Mouse (Mus musculus) hematopoietic stem cell, adult 5-6 weeks (primary cell): Measurements from ENCODE around the gene Eomes. TPM values are rescaled to one million over a fixed set of nuclear protein-coding genes. Genes with fewer than 3 reads are reported as not detected.

Experiments used
- ATAC-seq, 2 experiments: fragments of 125-278 bp in 1 of 2; replicated peaks in 1 of 2; 2 replicates each; pipeline ENCODE4 v1.8.0; 2016 to 2017; ENCODE audit warnings: inconsistent platforms in 2 of 2, mild to moderate bottlenecking in 2 of 2, moderate number of reproducible peaks in 2 of 2, low read depth in 1 of 2, moderate TSS enrichment in 1 of 2; ENCODE audit not compliant: low FRiP score in 2 of 2, poor library complexity in 2 of 2, severe bottlenecking in 2 of 2, insufficient read depth in 1 of 2, low TSS enrichment in 1 of 2
- total RNA-seq: library from RNA; stranded (forward); fragments of 172-1452, 232-1000 nt; gene quantifications from 2 replicates; pipeline ENCODE4 v1.2.3, GENCODE M21; 2017

Gene Eomes
- total RNA-seq, 1 experiment from 2014 or later, result 0.30 TPM

DNA sequence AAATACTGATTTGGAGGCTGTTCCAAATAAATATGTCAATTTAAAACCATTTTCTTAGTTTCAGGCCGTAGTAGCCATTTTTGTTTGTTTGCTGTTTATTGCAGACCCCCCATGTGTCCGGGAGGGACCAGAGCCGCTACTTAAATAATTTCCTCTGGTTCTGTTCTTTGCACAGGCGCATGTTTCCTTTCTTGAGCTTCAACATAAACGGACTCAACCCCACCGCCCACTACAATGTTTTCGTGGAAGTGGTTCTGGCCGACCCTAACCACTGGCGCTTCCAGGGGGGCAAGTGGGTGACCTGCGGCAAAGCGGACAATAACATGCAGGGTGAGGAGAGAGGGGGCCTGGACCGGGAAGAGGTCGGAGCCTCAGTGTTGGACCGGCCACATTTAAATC, 2.3 kb downstream of the Eomes start:
- no peak for ATAC-seq

DNA sequence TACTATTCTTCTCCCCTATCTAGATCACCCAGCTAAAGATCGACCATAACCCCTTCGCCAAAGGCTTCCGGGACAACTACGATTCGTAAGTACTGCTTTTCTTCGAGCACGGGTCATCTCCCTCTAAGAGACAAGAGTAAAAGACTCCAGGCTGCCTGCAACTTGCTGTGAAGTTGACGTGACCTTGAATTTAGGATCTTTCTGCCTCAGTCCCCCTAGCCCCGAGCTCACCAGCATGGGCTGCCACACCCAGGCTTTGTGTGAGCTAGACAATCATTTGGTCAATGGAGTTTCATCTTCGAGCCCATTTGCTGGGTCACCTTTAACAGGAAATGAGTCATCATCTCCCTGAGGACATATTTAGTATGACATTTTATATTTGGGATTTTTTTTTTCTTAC, 4.2 kb downstream of the Eomes start:
- no peak for ATAC-seq

DNA sequence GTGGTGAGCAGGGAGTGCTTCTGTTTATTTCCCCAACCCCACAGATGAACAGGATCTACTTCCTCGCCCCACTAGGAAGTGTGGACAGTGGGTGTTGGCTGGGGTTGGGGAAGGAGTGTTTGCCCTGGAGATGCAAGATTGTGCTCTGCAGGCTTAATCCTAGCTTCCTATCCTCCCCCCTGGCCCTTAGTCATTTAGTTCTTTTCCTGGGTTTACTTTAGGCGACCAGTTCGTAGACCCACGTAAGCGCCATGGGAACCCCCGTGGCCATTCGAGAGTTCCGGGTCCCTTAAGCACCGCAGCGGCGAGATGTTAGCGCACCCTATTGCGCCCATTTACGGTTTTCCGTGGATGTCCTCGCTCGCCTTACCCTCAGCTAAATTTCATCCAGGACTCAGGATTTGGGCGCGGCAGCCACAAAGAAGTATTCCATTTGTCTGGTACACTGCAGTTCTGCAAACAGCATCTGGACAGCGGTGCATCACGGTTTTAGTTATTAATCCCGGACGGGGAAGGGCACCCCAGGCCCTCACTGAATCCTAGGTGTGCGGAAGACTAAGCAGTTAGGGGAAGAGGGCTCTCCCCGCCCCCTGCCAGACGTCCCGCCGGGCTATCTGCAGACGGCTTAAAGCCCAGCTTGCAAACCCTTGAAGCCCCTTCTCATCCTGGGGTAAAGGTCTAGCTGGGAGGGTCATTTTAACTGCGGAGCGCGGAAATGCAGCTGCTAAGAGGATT, 8.5 kb downstream of the Eomes start:
- no peak for ATAC-seq

DNA sequence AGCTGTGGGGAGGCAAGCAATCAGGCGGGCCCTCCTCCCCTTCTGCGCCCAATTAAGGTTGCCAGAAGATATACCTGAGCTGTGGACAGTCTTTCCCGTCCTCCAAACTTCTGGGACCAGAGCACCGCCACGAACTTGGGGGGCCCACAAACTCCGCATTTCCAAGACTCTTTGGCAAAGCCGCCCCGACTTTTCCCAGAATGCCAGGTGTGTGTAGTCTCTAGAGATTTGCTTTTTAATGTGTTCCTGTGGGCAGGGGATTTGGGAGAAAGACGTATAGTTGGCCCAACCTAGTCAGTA, 9.0 kb downstream of the Eomes start:
- no peak for ATAC-seq

DNA sequence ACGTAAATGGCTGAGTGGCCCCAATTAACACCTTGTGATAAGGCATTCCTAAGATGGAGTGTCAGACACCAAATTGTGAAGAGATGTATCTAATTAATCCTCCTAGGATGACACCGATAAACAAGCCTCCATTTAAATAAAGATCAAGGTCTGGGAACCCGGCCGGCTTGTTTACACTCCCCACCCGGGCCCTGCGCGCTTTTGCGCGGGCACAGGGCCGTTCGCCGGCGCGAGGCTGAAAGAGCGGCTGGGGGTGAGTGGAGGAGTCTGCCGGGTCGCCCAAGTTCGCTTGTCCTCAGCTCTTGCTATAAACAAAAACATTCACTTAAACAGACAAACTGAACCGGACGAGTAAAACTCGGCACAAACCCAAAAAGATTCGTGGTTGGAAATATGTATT, 9.6 kb downstream of the Eomes start:
- no peak for ATAC-seq

DNA sequence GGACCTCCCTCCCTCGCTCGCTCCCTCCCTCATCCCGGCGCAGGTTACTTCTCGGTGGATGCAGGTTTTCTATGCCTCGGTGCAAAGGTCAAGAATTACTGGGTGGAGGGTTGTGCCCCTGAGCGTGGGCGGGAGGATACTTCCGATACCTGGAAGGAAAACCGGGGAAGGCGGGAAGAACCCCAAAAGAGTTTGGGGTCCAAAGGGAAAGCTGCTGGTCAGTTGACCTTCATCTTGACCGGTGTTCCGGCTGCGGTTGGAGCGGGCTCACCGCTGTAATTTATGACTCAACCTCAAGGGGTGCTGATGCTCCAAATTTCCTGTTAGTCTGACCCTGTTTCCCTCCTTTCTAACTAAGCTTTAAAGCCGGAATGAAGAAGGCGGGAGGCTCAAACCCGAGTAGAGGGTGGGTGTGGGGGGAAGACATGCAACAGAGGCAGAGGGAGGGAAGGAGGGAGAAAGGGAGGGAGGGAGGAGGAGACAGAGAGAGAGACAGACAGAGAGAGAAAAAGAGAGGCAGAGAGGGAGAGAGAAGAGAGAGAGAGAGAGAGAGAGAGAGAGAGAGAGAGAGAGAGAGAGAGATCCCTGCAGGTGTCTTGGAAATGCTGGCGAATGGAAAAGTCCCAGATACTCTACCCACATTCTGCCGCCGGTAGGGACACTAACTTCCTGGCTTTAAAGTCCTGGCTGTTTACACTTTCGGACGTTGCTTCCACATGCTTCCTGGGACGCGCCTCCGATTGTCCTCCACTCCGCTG, 10.3 kb downstream of the Eomes start:
- ATAC-seq, result no peak

DNA sequence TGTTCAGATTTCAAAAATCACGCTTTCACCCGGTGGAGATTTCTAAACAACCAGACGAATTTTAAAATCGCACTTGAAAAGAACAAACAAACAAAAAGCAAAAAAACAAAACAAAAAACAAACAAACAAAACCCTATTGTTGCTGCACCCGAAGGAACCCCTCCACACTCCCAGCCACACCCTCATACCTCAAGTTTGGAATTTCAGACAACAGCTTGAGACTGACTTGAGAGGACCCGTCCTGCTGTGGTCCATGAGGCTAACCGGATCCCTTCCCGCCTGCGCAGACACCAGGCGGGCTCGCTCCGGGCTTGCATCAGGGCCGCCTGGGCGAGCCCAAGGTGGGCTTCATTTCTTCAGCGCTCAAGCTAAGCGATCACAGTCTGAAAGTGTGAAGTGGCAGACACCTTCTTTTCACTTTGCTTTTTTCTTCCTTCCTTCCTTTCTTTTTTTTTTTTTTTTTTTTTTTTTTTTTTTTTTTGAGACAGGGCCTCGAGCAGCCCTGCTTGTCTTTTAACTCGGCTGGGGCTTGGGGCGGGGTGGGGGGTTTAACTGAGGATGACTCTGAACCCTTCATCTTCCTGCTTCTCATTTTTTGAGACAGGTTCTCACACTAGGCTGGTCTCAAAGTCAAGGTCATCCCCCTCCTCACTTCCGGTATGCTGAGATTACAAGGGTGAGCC, 11.0 kb downstream of the Eomes start:
- ATAC-seq, result no peak

DNA sequence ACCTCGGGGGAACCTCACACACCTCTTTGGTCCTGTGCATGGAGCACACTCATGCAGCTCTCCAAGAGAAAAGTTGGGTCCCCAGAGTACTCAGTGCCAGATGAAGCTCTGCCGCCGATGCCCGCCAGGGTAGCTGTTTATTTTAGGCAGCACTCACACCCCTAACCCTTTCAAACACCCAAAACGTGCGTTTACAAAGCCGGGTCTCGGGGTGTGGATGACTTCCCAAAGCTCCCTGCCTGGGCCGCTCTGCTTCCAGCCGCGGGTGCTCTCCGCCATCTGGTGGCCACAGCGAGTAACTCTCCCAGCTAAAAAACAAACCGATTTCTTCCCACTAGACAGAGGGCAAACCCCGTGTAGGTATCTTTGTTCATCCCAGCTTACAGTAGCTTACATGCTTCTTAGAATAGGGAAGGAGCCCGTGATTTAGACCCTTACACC, 11.6 kb downstream of the Eomes start:
- ATAC-seq, result peak; percentile 80 to 89

DNA sequence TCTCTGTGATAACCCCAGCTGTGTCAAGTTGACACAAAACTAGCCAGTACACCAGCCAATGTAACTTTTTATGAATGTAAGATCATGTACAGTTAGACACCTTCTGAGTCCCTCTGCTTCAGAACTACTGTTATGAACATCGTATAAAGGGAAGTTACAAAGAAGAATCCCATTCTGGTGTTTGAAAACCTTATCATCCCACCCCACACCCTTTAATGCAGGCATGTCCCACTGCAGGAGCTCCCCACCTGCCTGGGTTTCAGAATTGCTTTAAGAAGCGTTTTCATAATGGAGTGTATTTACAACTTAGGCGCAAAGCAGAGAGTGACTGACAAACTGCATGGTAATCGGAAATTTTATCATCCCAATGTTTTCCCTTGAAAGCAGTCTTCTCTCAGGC, 13.2 kb downstream of the Eomes start:
- no peak for ATAC-seq

DNA sequence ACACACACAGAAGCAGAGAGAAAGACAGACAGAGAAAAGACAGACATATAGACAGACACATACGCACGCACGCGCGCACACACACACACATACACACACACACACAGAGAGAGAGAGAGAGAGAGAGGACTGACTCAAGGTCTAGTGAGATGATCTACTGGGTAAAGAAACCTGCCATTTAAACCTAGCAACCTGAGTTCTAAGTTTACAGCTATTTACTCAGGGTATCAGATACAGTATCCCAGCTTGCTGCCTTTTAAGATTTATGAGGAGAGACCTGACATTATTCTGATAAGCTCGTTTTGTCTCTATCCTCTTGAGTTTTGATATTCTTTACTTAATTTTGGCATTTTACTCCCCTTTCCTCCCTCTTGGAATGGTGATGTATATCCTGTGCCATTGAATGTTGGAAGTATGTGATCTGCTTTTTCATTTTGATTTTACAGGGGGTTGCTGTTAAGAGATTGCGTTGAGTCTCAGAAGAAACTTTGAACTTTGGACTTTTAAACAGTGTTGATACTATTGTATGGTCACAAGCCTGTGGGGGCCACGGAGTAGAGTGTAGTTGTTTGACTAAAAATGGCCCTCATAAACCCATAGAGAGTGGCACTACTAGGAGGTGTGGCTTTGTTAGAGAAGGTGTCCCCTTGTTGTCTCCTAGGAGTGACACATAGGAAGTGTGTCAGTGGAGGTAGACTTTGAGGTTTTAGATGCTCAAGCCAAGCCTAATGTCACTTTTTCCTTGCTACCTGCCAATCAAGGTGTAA, 15.1 kb downstream of the Eomes start:
- ATAC-seq, result no peak

DNA sequence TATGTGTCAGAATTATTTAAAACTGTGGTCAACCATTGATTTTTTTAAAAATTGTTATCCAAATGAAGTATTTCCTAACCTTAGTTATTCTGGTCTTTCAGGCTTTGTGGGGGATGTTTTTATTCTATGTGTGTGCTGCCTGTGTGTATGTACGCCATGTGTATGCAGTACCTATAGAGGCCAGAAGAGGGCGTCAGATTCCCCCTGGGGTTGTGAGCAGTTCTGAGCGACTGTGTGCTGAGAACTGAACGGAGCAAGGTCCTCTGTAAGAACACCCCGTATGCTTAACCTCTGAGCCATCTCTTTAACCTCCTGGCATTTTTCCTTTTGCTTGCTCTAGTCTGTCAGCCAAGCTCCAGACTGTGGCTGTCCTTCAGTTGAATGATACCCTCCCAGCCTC, 16.1 kb downstream of the Eomes start:
- ATAC-seq, result no peak

DNA sequence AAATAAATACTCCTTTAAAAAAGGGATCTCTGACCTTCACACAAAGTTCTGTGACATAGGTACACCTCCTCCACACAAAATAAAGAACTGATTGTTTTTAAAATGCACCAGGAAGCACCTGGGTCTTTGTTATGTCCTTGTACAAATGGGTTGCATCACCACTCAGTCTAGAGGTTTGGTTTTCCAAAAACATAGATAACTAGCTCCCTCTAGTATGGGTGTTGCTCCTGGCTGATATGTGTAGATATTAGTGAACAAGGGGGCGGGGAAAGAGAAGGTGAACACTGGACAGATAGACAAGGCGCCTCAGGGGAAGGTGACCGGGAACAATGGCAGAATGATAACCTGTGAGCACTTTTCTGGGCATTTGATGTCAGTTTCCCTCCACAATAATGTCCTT, 17.9 kb downstream of the Eomes start:
- no peak for ATAC-seq

DNA sequence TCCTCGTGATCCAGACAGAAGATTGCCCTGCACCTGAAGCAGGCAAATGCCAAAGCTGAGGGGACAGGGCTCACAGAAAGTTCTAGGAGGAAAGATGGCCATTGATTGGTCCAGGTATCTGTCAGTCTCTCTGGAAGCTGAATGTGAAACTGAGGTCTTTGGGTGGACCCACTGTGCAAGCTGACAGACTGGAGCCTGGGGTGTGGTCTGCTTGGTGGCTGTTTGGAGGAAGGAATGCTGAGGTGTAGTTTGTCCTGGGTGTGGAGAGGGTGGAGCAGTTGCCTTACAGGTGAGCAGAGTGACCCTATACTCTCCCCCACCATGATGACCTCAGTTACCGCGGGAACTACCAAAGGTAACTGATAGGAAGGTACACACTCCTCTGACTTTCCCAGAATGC, 18.9 kb downstream of the Eomes start:
- no peak for ATAC-seq

DNA sequence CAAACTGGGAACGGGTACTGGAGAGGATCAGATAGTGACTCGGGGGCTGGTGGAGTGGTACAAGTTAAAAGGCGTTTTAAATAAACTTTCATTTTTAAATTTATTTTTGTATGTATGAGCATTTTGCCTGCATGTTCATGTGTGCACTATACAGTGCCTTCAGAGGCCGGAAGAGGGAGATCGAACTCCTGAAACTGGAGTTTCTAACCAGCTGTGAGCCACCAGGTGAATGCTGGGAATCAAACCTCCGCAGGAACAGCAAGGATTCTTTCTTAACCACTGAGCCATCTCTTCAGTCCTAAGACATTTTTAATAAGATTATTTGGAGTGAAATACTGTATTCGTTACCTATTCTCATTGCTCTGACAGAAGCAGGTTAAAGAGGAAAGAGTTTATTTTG, 20.0 kb downstream of the Eomes start:
- no peak for ATAC-seq

DNA sequence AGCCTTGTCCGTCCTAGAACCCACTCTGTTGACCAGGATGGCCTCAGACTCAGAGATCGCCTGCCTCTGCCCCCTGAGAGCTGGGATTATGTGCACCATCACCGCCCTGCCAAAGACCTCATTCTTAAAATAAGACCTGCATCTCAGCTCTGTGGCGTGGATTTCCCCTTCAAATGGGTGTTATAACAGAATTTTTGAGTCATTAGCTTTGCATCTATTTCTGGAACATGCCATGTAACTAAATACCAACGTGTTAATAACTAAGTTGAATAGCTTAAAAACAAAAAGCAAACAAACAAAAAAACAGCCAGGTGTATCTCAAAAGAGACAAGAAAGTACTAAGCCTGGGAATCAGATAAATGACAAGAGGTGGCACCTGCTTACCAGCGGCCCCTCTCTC, 23.0 kb downstream of the Eomes start:
- ATAC-seq, result no peak

DNA sequence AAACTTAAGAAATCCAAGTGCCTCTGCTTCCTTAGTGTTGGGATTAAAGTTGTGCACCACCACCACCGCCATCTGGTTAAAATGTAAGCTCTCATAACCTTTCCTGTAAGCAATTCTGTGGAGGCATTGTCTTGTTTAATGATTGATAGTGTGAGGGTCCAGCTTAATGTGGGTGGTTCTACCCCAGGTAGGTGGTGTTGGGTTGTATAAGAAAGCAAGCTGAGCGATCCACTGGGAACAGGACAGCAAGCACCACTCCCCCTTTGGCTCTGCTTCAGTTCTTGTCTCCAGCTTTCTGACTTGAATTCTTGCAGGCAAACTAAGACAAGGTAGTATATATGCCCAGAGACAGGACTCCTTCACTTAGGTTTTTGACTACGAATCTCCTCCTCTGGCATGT, 26.6 kb downstream of the Eomes start:
- no peak for ATAC-seq

DNA sequence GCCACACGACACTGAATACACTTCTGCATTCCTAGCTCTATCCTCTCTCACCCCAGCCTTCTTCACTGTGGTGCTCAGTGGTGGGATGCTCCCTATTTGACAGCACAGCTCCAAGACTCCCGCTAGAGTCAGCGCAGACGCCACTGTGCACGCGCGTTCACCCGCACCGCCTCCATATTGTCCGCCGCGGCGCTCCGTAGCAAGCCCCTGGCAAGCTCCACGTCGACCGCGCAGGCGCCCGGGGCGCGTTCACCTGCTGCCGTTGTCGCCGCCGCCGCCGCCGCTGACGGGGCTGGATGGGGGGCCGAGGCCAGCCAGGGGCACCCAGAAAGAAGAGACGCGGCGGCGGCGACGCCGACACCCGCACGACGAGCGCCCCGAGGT, 28.0 kb downstream of the Eomes start, which contains the start of gene Golga4:
TSS of gene Golga4 (plus strand) at position 248 of the 384 bp plus-strand sequence.
- ATAC-seq, result peak; percentile 84 to 88
